Mouse (Mus musculus) thymus, postnatal 14 days (tissue): ENCODE data around the gene Rnpepl1.

Source experiments
- DNase-seq: peaks from one replicate; pipeline ENCODE4 v3.0.0; 2021

The Rnpepl1 gene

GRCm38 (mm10) chr1:92907632-92908360 lies 2.8 kb upstream of the Rnpepl1 start:
- DNase-seq = no peak

- no peak for DNase-seq
Measured at GRCm38 (mm10) chr1:92908664-92909063, 1.9 kb upstream of the Rnpepl1 start.

DNA sequence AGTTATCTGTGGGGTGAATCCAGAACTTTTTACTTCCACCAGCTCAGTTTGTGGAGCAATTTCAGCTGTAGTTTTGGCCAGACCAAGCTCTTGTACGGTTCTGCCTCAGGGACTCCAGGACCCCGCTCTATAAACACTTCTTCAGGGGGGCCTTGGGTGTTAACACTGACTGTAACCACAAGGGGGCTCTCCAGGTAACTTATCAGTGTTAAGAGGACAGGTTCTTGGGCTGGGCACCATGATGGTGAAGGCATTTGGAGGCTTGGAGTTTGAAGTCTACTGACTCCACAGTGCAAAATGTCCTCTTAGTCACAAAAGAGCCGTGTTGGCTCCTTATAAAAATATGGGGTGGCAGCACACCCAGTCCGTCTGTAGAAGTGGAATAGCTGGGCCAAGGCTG lies 1.5 kb upstream of the Rnpepl1 start:
- peak; percentile 63 for DNase-seq

GRCm38 (mm10) chr1:92910925-92911720 lies 540 bp downstream of the Rnpepl1 start:
- peak; percentile 65 for DNase-seq

DNA sequence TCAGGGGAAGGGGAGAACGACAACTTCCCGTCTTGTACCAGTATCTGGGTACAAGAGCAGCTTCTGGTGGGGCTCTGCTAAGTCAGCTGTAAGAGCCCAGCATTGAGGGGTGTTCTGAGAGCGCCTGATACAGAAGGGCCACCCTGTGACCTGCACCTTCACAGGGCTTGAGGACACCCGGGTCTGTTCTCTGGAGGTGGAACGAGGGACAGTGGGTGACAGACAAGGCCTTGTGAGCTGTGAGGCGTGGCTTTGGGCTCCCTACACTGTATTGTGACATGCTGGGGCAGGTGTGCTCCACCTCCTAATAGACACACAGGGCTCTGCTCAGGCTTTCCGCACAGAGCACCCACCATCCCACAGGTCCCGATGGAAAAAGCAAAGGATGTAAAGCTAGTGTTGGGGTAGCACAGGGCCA lies 1.1 kb downstream of the Rnpepl1 start:
- DNase-seq = peak; percentile 33

GRCm38 (mm10) chr1:92912286-92912685 lies 1.7 kb downstream of the Rnpepl1 start:
- DNase-seq = peak; percentile 61

DNA sequence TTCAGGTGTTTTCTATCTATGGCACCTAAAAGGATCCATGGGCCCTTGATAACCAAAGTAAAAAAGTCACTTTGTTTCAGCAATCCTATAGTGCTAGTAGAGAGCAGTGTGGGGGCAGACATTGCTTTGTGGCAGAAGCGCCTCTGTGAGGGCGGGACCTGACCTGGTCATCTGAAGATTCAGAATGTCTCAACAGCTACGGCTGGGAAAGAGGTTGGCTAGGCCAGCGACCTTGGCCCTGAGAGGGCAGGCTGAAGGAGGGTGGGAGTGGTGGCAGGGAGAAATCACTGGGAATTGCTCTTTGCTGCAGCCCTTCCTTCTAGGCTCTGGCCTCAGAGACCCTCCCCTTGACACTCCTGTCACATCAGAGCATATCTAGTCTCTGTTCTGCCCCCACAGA lies 3.7 kb downstream of the Rnpepl1 start:
- DNase-seq = peak; percentile 3

- DNase-seq = no peak
Measured at GRCm38 (mm10) chr1:92914993-92915392, 4.4 kb downstream of the Rnpepl1 start.

DNA sequence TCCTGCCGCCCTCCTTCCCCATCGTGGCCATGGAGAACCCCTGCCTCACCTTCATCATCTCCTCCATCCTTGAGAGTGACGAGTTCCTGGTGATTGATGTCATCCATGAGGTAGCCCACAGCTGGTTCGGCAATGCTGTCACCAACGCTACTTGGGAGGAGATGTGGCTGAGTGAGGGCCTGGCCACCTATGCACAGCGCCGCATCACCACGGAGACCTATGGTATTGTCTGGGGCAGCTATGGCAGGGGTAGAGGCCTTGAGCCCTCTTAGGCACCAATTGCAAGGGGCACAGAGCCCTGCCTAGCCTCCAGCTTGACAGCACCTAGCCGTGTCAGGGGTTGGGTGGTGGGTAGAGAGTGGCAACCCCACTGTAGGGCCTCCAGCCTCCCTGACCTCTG lies 6.1 kb downstream of the Rnpepl1 start:
- DNase-seq = no peak

DNA sequence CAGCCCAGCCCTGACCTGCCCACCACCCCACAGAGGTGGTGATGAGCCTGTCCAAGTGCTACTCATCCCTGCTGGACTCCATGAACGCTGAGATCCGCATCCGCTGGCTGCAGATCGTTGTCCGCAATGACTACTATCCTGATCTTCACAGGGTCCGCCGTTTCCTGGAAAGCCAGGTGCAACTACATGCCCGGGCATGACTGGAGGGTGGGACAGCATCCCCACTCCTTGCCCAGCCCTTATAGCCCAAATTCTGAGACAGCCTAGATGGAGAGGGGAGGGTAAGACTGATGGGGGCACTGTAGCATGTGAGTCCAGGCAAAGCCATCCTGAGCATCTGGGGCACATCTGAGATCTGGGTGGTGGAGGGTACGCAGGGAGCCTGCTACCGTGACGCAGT lies 8.6 kb downstream of the Rnpepl1 start:
- DNase-seq = no peak

DNA sequence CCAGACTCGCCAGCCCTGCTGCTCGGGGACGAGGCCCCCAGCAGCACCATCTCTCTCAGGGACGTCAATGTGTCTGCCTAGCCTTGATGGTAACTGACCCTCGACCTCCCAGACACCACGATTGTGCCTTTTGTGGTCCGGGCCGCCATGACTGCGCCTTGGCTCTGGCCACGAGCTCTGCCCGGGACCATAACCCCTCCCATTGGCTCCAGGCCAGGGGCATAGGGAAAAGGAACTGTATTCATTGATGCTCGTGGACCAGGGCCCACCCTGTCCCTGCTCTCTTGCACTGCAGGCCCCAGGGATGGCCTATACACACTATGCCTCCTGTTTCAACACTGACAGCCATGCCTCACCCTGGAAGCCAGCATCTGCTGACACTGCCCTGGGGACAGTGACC lies 9.2 kb downstream of the Rnpepl1 start:
- no peak for DNase-seq

- DNase-seq = no peak
Measured at GRCm38 (mm10) chr1:92920474-92921200, 10.1 kb downstream of the Rnpepl1 start.

DNA sequence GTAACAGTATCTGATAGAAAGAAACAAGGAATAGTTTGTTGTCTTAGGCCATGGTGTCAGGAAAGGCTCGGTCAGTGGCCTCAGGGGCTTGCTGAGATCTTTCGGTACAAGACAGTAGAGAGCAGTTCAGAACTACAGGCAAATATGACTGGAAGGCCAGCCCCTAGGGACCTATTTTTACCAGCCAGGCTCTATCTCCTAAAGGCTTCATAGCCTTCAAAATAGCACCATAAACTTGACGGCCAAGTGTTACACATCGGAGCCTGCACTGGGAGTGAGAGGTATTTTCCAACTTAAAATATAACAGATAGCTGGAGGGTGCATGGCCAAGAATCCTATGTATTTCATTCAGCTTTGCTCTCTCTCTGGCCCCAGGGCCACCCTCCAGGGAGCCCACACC lies 10.9 kb downstream of the Rnpepl1 start:
- no peak for DNase-seq

DNA sequence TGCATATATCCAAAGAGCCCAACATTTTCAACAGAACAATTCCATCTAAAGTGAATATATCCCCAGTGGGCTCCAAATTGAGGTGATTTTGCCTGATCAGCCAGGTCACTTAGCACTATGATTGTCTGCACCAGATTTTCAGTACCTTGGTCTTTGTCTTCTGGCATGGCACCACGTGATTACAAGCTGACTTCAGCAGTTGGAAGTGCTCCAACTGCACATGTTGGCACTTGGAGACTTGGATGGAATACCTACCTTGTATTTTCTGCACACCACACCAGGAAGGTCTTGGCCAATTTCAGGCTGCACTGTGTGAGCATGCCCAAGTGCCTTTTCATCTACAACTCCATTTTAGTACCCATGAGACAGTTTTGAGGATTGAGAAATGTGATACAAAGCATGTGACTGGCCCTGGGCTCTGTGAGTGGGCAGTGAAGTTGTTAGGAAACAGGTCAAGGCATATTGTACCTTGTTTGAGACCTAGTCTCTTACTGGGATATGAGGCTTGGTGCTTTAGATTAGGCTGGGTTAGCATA lies 19.7 kb downstream of the Rnpepl1 start:
- DNase-seq = no peak

GRCm38 (mm10) chr1:92933611-92934010 lies 23.0 kb downstream of the Rnpepl1 start:
- DNase-seq = no peak

GRCm38 (mm10) chr1:92934182-92934827 lies 23.7 kb downstream of the Rnpepl1 start, which contains the start of gene Capn10:
Capn10 (plus strand) TSS chr1:92934376.
- peak; percentile 90 for DNase-seq

DNA sequence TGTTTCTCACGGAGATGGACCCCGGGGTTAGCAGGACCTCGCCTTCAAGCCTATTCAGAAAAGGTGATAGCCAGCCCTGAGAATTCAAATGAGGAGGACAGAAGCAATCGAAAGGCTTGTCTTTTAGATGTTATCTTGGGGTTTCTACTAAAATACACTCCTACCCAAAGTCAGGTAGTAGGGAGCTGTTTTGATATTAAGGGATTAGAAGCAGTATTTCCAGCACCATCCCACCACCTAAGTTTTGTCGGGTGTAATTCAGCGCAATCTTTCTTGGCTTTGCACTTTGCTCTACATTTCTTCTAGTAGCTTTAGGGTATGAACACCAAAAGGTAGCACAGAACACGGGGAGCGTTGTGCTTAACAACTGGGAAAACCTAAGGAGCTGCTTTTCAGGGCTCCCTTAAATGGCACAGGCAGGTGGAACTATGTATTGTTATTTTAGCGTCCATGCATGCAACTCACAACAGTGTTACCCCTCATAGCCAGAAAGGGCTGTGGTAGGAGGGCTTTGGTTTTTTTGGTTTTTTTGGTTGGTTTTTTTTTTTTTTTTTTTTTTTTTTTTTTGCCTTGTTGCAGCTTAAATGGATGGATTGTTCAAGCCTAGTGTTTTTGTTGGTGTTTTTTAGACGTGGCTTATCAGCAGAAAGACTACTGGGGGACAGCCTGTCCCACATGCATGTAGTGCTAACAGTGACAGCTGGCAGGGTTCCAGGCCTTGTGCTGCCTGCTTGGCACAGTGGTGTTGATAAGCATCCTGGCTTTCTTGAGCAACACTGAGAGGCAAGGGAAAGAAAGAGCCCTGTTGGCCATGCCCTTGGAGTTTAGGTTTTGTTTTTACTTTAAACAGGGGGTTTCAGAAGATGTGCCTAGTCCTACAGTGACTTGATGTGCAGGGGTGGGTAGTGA lies 24.7 kb downstream of the Rnpepl1 start:
- DNase-seq = no peak

DNA sequence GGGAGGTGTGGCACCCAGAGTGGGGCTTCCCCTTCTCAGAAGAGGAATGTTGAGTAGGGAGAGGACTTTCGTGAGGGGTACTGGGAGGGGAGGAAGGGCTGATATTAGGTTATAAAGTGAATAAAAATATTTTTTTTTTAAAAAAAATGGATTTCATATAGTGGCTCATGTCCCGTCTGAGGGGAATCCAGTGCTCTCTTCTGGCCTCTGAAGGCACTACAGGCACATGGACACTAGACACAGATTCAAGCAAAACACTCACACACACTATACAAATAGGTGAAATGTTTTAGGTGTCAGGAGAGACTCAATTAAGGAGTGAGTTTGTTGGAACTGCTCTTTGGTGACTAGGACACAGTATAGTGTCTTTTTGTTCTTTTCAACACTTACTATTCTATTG lies 25.4 kb downstream of the Rnpepl1 start:
- no peak for DNase-seq

DNA sequence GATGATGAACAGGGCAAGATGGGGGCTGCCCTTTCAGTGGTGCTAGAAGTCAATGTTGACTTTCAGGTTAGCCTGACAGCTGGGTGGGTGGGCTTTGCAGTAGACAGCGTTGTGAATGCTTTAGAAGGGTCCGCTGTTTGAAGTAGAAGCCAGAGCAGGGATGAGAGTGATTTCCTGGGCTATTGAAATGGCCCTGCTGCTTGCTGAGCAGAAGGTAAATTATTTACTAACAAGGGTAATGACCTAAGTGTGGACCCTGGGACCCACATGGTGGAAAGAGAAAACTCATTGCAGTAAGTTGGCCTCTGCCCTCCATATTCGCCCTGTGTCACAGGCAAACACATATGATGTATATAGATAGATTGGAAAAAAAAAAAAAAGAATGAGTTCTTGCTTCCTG lies 25.9 kb downstream of the Rnpepl1 start:
- no peak for DNase-seq

GRCm38 (mm10) chr1:92937797-92938196 lies 27.2 kb downstream of the Rnpepl1 start:
- no peak for DNase-seq

- DNase-seq = no peak
Measured at GRCm38 (mm10) chr1:92939746-92940145, 29.2 kb downstream of the Rnpepl1 start.
